Mouse (Mus musculus) CH12.LX (cell line): ENCODE measurements around the gene Fermt2. TPM values are rescaled to one million over a fixed set of nuclear protein-coding genes. Genes with fewer than 3 reads are reported as not detected.

Experiments used
- DNase-seq: peaks from one replicate; pipeline ENCODE4 v3.0.0-alpha.2; 2013; ENCODE audit errors: extremely low read depth
- H3K27ac ChIP-seq: 2 replicates; pipeline ENCODE4 v1.5.1; 2012; ENCODE audit warnings: low read depth, mild to moderate bottlenecking, control low read depth, moderate library complexity; ENCODE audit not compliant: insufficient read depth
- H3K27me3 ChIP-seq: replicated peaks from 2 replicates; pipeline ENCODE3; 2012; ENCODE audit warnings: inconsistent platforms
- H3K36me3 ChIP-seq, 2 experiments: replicated peaks in 1 of 2; 2 replicates each; pipeline versions ENCODE3 to v1.6.1; 2012; ENCODE audit warnings: inconsistent platforms in 1 of 2, low read length in 1 of 2, mild to moderate bottlenecking in 1 of 2, mixed read lengths in 1 of 2, moderate library complexity in 1 of 2; ENCODE audit not compliant: control insufficient read depth in 1 of 2, insufficient read depth in 1 of 2
- H3K4me1 ChIP-seq, 2 experiments: 2 replicates each; pipeline ENCODE4 v1.6.1; 2012; ENCODE audit warnings: inconsistent platforms in 1 of 2, moderate library complexity in 1 of 2; ENCODE audit not compliant: insufficient read depth in 2 of 2, control insufficient read depth in 1 of 2
- H3K4me2 ChIP-seq: 2 replicates; pipeline ENCODE4 v1.6.1; 2012; ENCODE audit warnings: low read depth, mild to moderate bottlenecking, control low read depth; ENCODE audit not compliant: poor library complexity, insufficient read depth, severe bottlenecking
- H3K4me3 ChIP-seq, 3 experiments: fragments of 150-350 bp in 1 of 3; sonication (generic) in 1 of 3; replicated peaks in 1 of 3; 2 replicates each; pipeline versions ENCODE3 to v1.5.1; 2011 to 2012; ENCODE audit warnings: low read depth in 2 of 3, low read length in 2 of 3, mild to moderate bottlenecking in 2 of 3, moderate library complexity in 2 of 3, control low read depth in 1 of 3, improper control_type of control experiment in 1 of 3, inconsistent platforms in 1 of 3, mixed read lengths in 1 of 3; ENCODE audit not compliant: poor library complexity in 1 of 3
- H3K79me2 ChIP-seq: replicated peaks from 2 replicates; pipeline ENCODE4 v1.6.1; 2012; ENCODE audit warnings: mild to moderate bottlenecking, moderate library complexity; ENCODE audit not compliant: control insufficient read depth, poor library complexity, insufficient read depth, severe bottlenecking; ENCODE audit errors: extremely low read depth
- H3K9ac ChIP-seq: 2 replicates; pipeline ENCODE4 v1.6.1; 2012; ENCODE audit warnings: low read depth, mild to moderate bottlenecking, control low read depth, moderate library complexity; ENCODE audit not compliant: insufficient read depth
- H3K9me3 ChIP-seq: replicated peaks from 2 replicates; pipeline ENCODE3; 2012; ENCODE audit warnings: low read length, inconsistent platforms, mixed read lengths
- BHLHE40 ChIP-seq: IDR thresholded peaks from 2 replicates; pipeline ENCODE4 v1.6.1; 2011; ENCODE audit warnings: mild to moderate bottlenecking, low read depth, low read length, improper control_type of control experiment
- CHD1 ChIP-seq: IDR thresholded peaks from 2 replicates; pipeline ENCODE4 v1.6.1; 2012; ENCODE audit warnings: low read depth, low read length, improper control_type of control experiment, inconsistent platforms
- CHD2 ChIP-seq: IDR thresholded peaks from 2 replicates; pipeline ENCODE4 v1.6.1; 2011; ENCODE audit warnings: low read length, improper control_type of control experiment
- CTCF ChIP-seq, 2 experiments: IDR thresholded peaks in 1 of 2; conservative IDR thresholded peaks in 1 of 2; 2 replicates each; pipeline ENCODE4 v1.5.1; 2011 to 2012; ENCODE audit warnings: low read depth in 2 of 2, low read length in 2 of 2, improper control_type of control experiment in 1 of 2, inconsistent platforms in 1 of 2, mild to moderate bottlenecking in 1 of 2, moderate library complexity in 1 of 2
- E2F4 ChIP-seq: IDR thresholded peaks from 2 replicates; pipeline ENCODE4 v1.6.1; 2011; ENCODE audit warnings: low read depth, low read length, improper control_type of control experiment; ENCODE audit not compliant: insufficient replicate concordance
- IRF4 ChIP-seq: IDR thresholded peaks from 2 replicates; pipeline ENCODE4 v1.6.1; 2014; ENCODE audit warnings: low read depth, mild to moderate bottlenecking, inconsistent platforms, low read length, improper control_type of control experiment
- MAFK ChIP-seq: IDR thresholded peaks from 2 replicates; pipeline ENCODE4 v1.6.1; 2011; ENCODE audit warnings: low read length, improper control_type of control experiment; ENCODE audit not compliant: insufficient replicate concordance
- MXI1 ChIP-seq: IDR thresholded peaks from 2 replicates; pipeline ENCODE4 v1.6.1; 2011; ENCODE audit warnings: mild to moderate bottlenecking, low read depth, low read length, improper control_type of control experiment
- NELFE ChIP-seq: IDR thresholded peaks from 2 replicates; pipeline ENCODE4 v1.6.1; 2011; ENCODE audit warnings: low read depth, low read length, improper control_type of control experiment
- POLR2A ChIP-seq: IDR thresholded peaks from 2 replicates; pipeline ENCODE4 v1.6.1; 2011; ENCODE audit warnings: low read depth, mild to moderate bottlenecking, improper control_type of control experiment, low read length
- RAD21 ChIP-seq: IDR thresholded peaks from 2 replicates; pipeline ENCODE4 v1.6.1; 2011; ENCODE audit warnings: low read depth, mild to moderate bottlenecking, low read length, improper control_type of control experiment, moderate library complexity
- RCOR1 ChIP-seq: conservative IDR thresholded peaks from 2 replicates; pipeline ENCODE4 v1.6.1; 2012; ENCODE audit warnings: low read depth, mild to moderate bottlenecking, inconsistent platforms, low read length, improper control_type of control experiment
- SIN3A ChIP-seq: IDR thresholded peaks from 2 replicates; pipeline ENCODE4 v1.6.1; 2012; ENCODE audit warnings: low read length, improper control_type of control experiment, inconsistent platforms
- SMC3 ChIP-seq: IDR thresholded peaks from 2 replicates; pipeline ENCODE4 v1.6.1; 2011; ENCODE audit warnings: low read depth, low read length, improper control_type of control experiment
- USF2 ChIP-seq: conservative IDR thresholded peaks from 2 replicates; pipeline ENCODE4 v1.6.1; 2011; ENCODE audit warnings: low read depth, low read length, improper control_type of control experiment
- ZKSCAN1 ChIP-seq: IDR thresholded peaks from 2 replicates; pipeline ENCODE4 v1.6.1; 2012; ENCODE audit warnings: low read depth, inconsistent platforms, low read length, improper control_type of control experiment, borderline replicate concordance
- dilution Hi-C: fragments of 300-500 bp; cut with MboI; formaldehyde crosslinking; loops from 2 replicates; pipeline ENCODE4 v1.14.3; 2020; ENCODE audit warnings: low sequenced_read_pairs; ENCODE audit not compliant: extremely low pct_unique_long_range_greater_than_20kb, extremely low pct_ligation_motif_present
- in situ Hi-C: fragments of 300-500 bp; cut with MboI; formaldehyde crosslinking; loops from 3 replicates; pipeline ENCODE4 v1.14.3; 2019; ENCODE audit warnings: low sequenced_read_pairs, low pct_ligation_motif_present, low pct_unique_long_range_greater_than_20kb, mixed read lengths
- polyA plus RNA-seq: library from polyadenylated mRNA; unstranded; fragments of >175 nt; gene quantifications from 2 replicates; pipeline ENCODE4 v1.2.1, GENCODE M21; 2012; ENCODE audit warnings: low read depth; ENCODE audit not compliant: insufficient read length
- total RNA-seq, 2 experiments: library from RNA; depleted of rRNA; stranded (reverse); fragments of 300-350 nt in 1 of 2; fragments of >200 nt in 1 of 2; gene quantifications; 2 replicates each; pipeline ENCODE4 v1.2.3; 2012 to 2014

The Fermt2 gene
- total and polyA plus RNA-seq, 3 experiments: 0.41 TPM; not detected in 2

GRCm38 (mm10) chr14:45544905-45545304 lies 15.0 kb upstream of the Fermt2 start:
- Histone ChIP-seq H3K79me2 (no peaks in the 10 kb centered on the region), H3K4me2 (no peak overlapping the region), H3K27ac (no peak overlapping the region), H3K27me3 (no peaks in the 10 kb centered on the region), H3K4me3 (no peak overlapping the region), H3K36me3 (no peaks in the 10 kb centered on the region), H3K9ac (no peak overlapping the region), H3K4me1 (peaks cover 2 to 3% of the 10 kb centered on the region in 2 experiments; a peak in 2 of 4 replicates), H3K9me3 (no peaks in the 10 kb centered on the region)
- no peak for DNase-seq
- in situ Hi-C loops (no loop called here), dilution Hi-C loops (no loop called here)
- TF ChIP-seq CHD1: no peak

- no peaks in the 10 kb centered on the region for H3K36me3 ChIP-seq
- no peak for TF ChIP-seq USF2
- no peak for TF ChIP-seq CHD1
- no peak for TF ChIP-seq MAFK
- TF ChIP-seq NELFE: no peak
- no peak for TF ChIP-seq E2F4
- TF ChIP-seq SMC3: no peak
- TF ChIP-seq MXI1: no peak
- no peak for TF ChIP-seq SIN3A
- no peak for TF ChIP-seq IRF4
- no peak for TF ChIP-seq ZKSCAN1
- no peak for TF ChIP-seq POLR2A
- TF ChIP-seq CHD2: no peak
- TF ChIP-seq, all 38 proteins: peak for 0
- no peaks in the 10 kb centered on the region for H3K9me3 ChIP-seq
- in situ Hi-C loops (no loop called here), dilution Hi-C loops (no loop called here)
- no peak overlapping the region for H3K4me3 ChIP-seq
- H3K27me3 ChIP-seq: no peaks in the 10 kb centered on the region
- no peak overlapping the region for H3K27ac ChIP-seq
- DNase-seq: no peak
- H3K79me2 ChIP-seq: no peaks in the 10 kb centered on the region
- H3K9ac ChIP-seq: no peak overlapping the region
- H3K4me1 ChIP-seq: peaks cover 3 to 4% of the 10 kb centered on the region in 2 experiments; a peak in 2 of 4 replicates
- no peak overlapping the region for H3K4me2 ChIP-seq
These were observed 14.1 kb upstream of the Fermt2 start for GRCm38 (mm10) chr14:45544026-45544425.

- no peaks in the 10 kb centered on the region for H3K27me3 ChIP-seq
- DNase-seq: peak; percentile 67
- H3K9ac ChIP-seq: no peak overlapping the region
- peaks cover 3 to 4% of the 10 kb centered on the region in 2 experiments; a peak in 2 of 4 replicates for H3K4me1 ChIP-seq
- in situ Hi-C loops (no loop called here), dilution Hi-C loops (no loop called here)
- H3K36me3 ChIP-seq: no peaks in the 10 kb centered on the region
- no peaks in the 10 kb centered on the region for H3K79me2 ChIP-seq
- no peak overlapping the region for H3K27ac ChIP-seq
- no peaks in the 10 kb centered on the region for H3K9me3 ChIP-seq
- H3K4me3 ChIP-seq: no peak overlapping the region
- TF ChIP-seq SMC3 (peak; percentile 36; the same call in 1 of the 2 replicates), CTCF (conservative IDR thresholded peaks at IDR 0.05 in 1 of 2, IDR thresholded peaks at IDR 0.05 in 1 of 2; ENCODE audit: low read depth in 2 of 2, low read length in 2 of 2) (peak; percentile 74 to 79), BHLHE40 (peak; percentile 30; the same call in 1 of the 2 replicates), RAD21 (peak; percentile 54), RCOR1 (no peak)
- H3K4me2 ChIP-seq: no peak overlapping the region
These were observed 9.9 kb upstream of the Fermt2 start for GRCm38 (mm10) chr14:45539659-45540468.
